Mouse (Mus musculus) intestine, embryonic 14.5 days (tissue): ENCODE measurements at regions not wholly inside any gene's neighbourhood (a gene's known extent, or its start where the extent isn't known, plus 50 kb on each side); places are given as distances from the start of the nearest gene placed in this dataset.

ENCODE experiments used
- ATAC-seq: fragments of 200-750 bp; cut with Nextera tagmentation; replicated peaks from 2 replicates; pipeline ENCODE4 v1.8.0; 2017; ENCODE audit warnings: low read depth, moderate number of reproducible peaks, moderate TSS enrichment, moderate library complexity; ENCODE audit not compliant: low FRiP score, low TSS enrichment
- DNase-seq: peaks from one replicate; pipeline ENCODE4 v3.0.0-alpha.2; 2018; ENCODE audit warnings: low spot score
- H3K27ac ChIP-seq: fragments of 300-500 bp; sonication (generic); 2 replicates; pipeline ENCODE4 v1.5.1; 2014; ENCODE audit warnings: low read depth, mild to moderate bottlenecking, control low read depth
- H3K27me3 ChIP-seq: fragments of 300-500 bp; sonication (generic); replicated peaks from 2 replicates; pipeline ENCODE4 v1.6.1; 2014; ENCODE audit warnings: low read length, control low read depth; ENCODE audit not compliant: control insufficient read depth, insufficient read depth
- H3K36me3 ChIP-seq: fragments of 300-500 bp; sonication (generic); 2 replicates; pipeline ENCODE4 v1.6.1; 2014; ENCODE audit warnings: low read length, control low read depth; ENCODE audit not compliant: control insufficient read depth, insufficient read depth
- H3K4me1 ChIP-seq: fragments of 300-500 bp; sonication (generic); replicated peaks from 2 replicates; pipeline ENCODE4 v1.6.1; 2014; ENCODE audit warnings: low read length, control low read depth, mixed read lengths; ENCODE audit not compliant: control insufficient read depth, insufficient read depth
- H3K4me2 ChIP-seq: fragments of 300-500 bp; sonication (generic); 2 replicates; pipeline ENCODE4 v1.6.1; 2014; ENCODE audit warnings: low read length
- H3K4me3 ChIP-seq: fragments of 300-500 bp; sonication (generic); 2 replicates; pipeline ENCODE4 v1.5.1; 2014; ENCODE audit warnings: low read depth, low read length, control low read depth, mixed read lengths
- H3K9ac ChIP-seq: fragments of 300-500 bp; sonication (generic); 2 replicates; pipeline ENCODE4 v1.6.1; 2014; ENCODE audit warnings: mild to moderate bottlenecking, low read length
- H3K9me3 ChIP-seq: fragments of 300-500 bp; sonication (generic); 2 replicates; pipeline ENCODE4 v1.6.1; 2016; ENCODE audit warnings: low read length, control low read depth; ENCODE audit not compliant: control insufficient read depth
- WGBS: fragments of 180-500 bp; shearing (Covaris S2); extraction: QIAGEN DNeasy Blood & Tissue Kit; methylation state at CpG from one replicate; pipeline ENCODE4 v1.1.7; 2014; 5-methylcytosine and 5-hydroxymethylcytosine counted together

- H3K9ac ChIP-seq = no peak overlapping the region
- 33% methylated on average over 5 of the region's 5 CpGs for WGBS
- H3K4me3 ChIP-seq = no peak overlapping the region
- no peaks in the 10 kb centered on the region for H3K9me3 ChIP-seq
- H3K4me2 ChIP-seq = no peak overlapping the region
- no peaks in the 10 kb centered on the region for H3K36me3 ChIP-seq
- no peaks in the 10 kb centered on the region for H3K27me3 ChIP-seq
- ATAC-seq = no peak
- DNase-seq = no peak
- no peaks in the 10 kb centered on the region for H3K4me1 ChIP-seq
- no peak overlapping the region for H3K27ac ChIP-seq
Observed at GRCm38 (mm10) chr15:25492161-25492746, 78.7 kb upstream of the Basp1 start.

GRCm38 (mm10) chr15:25494687-25495299, 81.2 kb upstream of the Basp1 start:
- 72% methylated on average over 8 of the region's 8 CpGs for WGBS
- no peaks in the 10 kb centered on the region for H3K36me3 ChIP-seq
- no peak overlapping the region for H3K9ac ChIP-seq
- no peak for DNase-seq
- H3K4me2 ChIP-seq = no peak overlapping the region
- no peaks in the 10 kb centered on the region for H3K9me3 ChIP-seq
- no peaks in the 10 kb centered on the region for H3K4me1 ChIP-seq
- H3K27me3 ChIP-seq = no peaks in the 10 kb centered on the region
- H3K4me3 ChIP-seq = no peak overlapping the region
- no peak overlapping the region for H3K27ac ChIP-seq
- no peak for ATAC-seq

DNA sequence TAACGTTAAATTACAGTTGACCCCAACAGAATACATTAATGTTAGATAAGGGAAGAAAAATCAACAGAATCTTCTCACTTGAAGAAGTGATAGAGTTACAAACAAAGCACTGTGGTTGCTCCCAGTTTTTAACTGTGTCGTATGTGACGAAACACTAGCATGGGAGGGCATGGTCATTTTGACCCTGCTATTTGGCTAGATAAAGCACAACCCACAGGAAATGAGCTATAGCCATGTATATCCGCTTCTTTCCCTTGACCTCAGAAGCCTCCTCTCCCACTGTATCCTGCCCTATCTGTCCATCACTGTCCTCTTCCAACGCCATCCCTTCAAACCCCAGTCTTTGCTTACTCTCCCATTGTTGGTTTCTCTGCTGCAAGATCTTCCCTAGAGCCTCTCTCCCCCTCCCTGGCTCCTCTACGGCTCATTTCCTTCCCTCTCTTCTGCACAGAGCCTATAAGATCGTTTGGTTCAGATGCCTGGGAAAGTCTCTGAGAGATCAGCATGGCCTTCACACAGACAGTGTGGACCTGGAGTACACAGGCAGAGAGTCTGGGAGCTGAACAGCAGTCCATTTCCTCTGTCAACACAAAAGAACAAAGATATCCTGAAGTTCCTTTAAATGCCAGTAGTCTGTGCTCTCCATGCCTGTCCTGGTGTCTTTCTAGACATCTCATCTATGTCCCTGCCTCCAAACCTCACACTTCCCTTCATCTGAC, 82.5 kb upstream of the Basp1 start:
- ATAC-seq = no peak
- no peak overlapping the region for H3K4me2 ChIP-seq
- no peak overlapping the region for H3K27ac ChIP-seq
- no peak overlapping the region for H3K9ac ChIP-seq
- H3K4me3 ChIP-seq = no peak overlapping the region
- no peaks in the 10 kb centered on the region for H3K4me1 ChIP-seq
- H3K9me3 ChIP-seq = no peaks in the 10 kb centered on the region
- H3K27me3 ChIP-seq = no peaks in the 10 kb centered on the region
- no peaks in the 10 kb centered on the region for H3K36me3 ChIP-seq
- no peak for DNase-seq
- WGBS = 49% methylated on average over 7 of the region's 7 CpGs

DNA sequence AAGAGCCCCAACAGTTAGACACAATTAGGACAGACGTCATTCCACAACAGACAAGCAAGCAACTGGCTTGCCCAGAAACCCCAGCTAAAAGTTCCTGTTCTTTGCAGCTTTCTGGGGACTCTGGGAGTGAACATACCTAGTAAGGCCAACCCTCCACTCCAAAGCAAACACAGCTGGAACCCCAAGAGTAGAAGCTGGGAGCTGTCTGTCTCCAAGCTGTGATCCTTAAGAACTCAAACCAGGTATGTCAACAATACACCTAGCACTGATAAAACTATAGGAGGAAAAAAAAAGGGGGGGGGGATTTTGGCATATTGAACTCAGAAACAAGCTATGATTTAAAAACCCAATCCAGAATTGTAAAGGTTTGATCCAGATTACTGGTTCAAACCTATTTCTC, 84.2 kb upstream of the Basp1 start:
- 43% methylated on average over 1 of the region's 1 CpGs for WGBS
- DNase-seq = no peak
- ATAC-seq = no peak

GRCm38 (mm10) chr15:25498422-25498821, 84.9 kb upstream of the Basp1 start:
- DNase-seq (no peak), ATAC-seq (no peak)
- no peaks in the 10 kb centered on the region for H3K27me3 ChIP-seq
- no peak overlapping the region for H3K9ac ChIP-seq
- 51% methylated on average over 2 of the region's 2 CpGs for WGBS
- no peaks in the 10 kb centered on the region for H3K4me1 ChIP-seq
- H3K4me2 ChIP-seq = no peak overlapping the region
- H3K4me3 ChIP-seq = no peak overlapping the region
- H3K9me3 ChIP-seq = no peaks in the 10 kb centered on the region
- no peak overlapping the region for H3K27ac ChIP-seq
- no peaks in the 10 kb centered on the region for H3K36me3 ChIP-seq

More for the DNA sequence above, 84.2 kb upstream of the Basp1 start:
- no peaks in the 10 kb centered on the region for H3K9me3 ChIP-seq
- no peak overlapping the region for H3K27ac ChIP-seq
- no peaks in the 10 kb centered on the region for H3K36me3 ChIP-seq
- no peak overlapping the region for H3K9ac ChIP-seq
- no peaks in the 10 kb centered on the region for H3K4me1 ChIP-seq
- H3K4me3 ChIP-seq = no peak overlapping the region
- no peaks in the 10 kb centered on the region for H3K27me3 ChIP-seq
- H3K4me2 ChIP-seq = no peak overlapping the region

GRCm38 (mm10) chr15:25502513-25502912, 88.9 kb upstream of the Basp1 start:
- no peak overlapping the region for H3K9ac ChIP-seq
- 90% methylated on average over 5 of the region's 5 CpGs for WGBS
- H3K4me3 ChIP-seq = no peak overlapping the region
- no peak for DNase-seq
- H3K4me2 ChIP-seq = no peak overlapping the region
- H3K4me1 ChIP-seq = no peaks in the 10 kb centered on the region
- H3K36me3 ChIP-seq = no peaks in the 10 kb centered on the region
- no peak overlapping the region for H3K27ac ChIP-seq
- H3K27me3 ChIP-seq = no peaks in the 10 kb centered on the region
- no peaks in the 10 kb centered on the region for H3K9me3 ChIP-seq
- ATAC-seq = no peak

GRCm38 (mm10) chr15:25503104-25503503, 89.5 kb upstream of the Basp1 start:
- WGBS = 53% methylated on average over 6 of the region's 6 CpGs
- ATAC-seq (no peak), DNase-seq (no peak)
- Histone ChIP-seq H3K4me3 (no peak overlapping the region), H3K4me1 (no peaks in the 10 kb centered on the region), H3K4me2 (no peak overlapping the region), H3K9ac (no peak overlapping the region), H3K36me3 (no peaks in the 10 kb centered on the region), H3K27me3 (no peaks in the 10 kb centered on the region), H3K27ac (no peak overlapping the region), H3K9me3 (no peaks in the 10 kb centered on the region)

DNA sequence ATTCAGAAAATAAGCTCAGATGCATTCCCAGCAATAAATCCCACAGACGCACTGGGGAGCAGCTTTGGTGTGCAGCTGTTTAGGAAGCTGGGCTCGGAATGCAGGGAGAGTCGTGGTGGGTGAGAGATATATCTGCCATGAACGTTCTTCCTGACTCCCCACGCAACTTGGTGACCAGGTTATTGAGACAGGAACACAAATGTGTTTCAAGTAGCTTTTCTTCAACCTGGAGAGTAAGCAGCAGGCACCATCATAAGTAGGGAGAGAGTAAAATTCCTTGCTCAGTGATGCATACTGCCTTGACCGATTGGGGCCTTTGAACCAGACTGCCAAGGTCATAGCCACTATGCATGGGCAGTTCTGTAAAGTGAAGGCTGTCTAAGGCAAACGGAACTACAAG, 95.6 kb upstream of the Basp1 start:
- DNase-seq (no peak), ATAC-seq (no peak)
- Histone ChIP-seq H3K4me2 (no peak overlapping the region), H3K36me3 (no peaks in the 10 kb centered on the region), H3K9me3 (no peaks in the 10 kb centered on the region), H3K27ac (no peak overlapping the region), H3K4me3 (no peak overlapping the region), H3K27me3 (no peaks in the 10 kb centered on the region), H3K9ac (no peak overlapping the region), H3K4me1 (peaks cover 13% of the 10 kb centered on the region)
- WGBS = 33% methylated on average over 7 of the region's 7 CpGs

- H3K9ac ChIP-seq = no peak overlapping the region
- H3K27ac ChIP-seq = no peak overlapping the region
- peaks cover 13% of the 10 kb centered on the region for H3K4me1 ChIP-seq
- H3K27me3 ChIP-seq = no peaks in the 10 kb centered on the region
- no peaks in the 10 kb centered on the region for H3K36me3 ChIP-seq
- H3K9me3 ChIP-seq = no peaks in the 10 kb centered on the region
- DNase-seq (no peak), ATAC-seq (no peak)
- no peak overlapping the region for H3K4me3 ChIP-seq
- WGBS = 67% methylated on average over 8 of the region's 8 CpGs
- H3K4me2 ChIP-seq = no peak overlapping the region
Observed at GRCm38 (mm10) chr15:25509584-25509983, 96.0 kb upstream of the Basp1 start.
